Mouse (Mus musculus): ENCODE measurements around the gene Trim34b. TPM values are rescaled to one million over a fixed set of nuclear protein-coding genes. Genes with fewer than 3 reads are reported as not detected.
A peak's percentile ranks its signal among the peaks of the same experiment; 100 is the strongest.
"Not testable (repeated sequence)": the region's sequence is repeated elsewhere in the genome, so short reads cannot be mapped to it uniquely, and the experiment has no call there.

Gene Trim34b
- 0.06 and 0.08 TPM in 2 replicates for polyA plus RNA-seq (2012; rRNA removed)

DNA sequence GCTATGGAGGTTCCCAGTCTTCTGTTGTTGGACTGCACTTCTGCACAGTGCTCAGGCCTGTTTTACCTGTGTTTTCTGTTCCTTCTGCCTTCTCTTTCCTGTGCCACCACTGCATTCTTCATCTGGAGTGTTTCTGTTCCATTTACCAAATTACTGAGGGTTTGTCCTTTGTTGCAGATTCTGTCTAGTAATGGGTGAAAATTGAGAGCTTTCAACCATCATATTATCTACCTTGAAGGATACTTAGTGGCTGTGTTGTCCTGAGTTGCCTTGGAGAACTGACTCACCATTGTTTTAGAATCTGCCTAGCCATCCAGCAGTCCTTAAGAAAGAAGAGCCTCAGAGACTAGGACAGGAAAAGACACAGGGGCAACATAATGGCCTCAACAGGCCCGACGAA, at the start of gene Trim34b:
Trim34b (plus strand) TSS at position 301 of the 400 bp plus-strand sequence.
- not testable (repeated sequence) for H3K4me3 ChIP-seq (ENCODE audit: insufficient read depth, low read length)

DNA sequence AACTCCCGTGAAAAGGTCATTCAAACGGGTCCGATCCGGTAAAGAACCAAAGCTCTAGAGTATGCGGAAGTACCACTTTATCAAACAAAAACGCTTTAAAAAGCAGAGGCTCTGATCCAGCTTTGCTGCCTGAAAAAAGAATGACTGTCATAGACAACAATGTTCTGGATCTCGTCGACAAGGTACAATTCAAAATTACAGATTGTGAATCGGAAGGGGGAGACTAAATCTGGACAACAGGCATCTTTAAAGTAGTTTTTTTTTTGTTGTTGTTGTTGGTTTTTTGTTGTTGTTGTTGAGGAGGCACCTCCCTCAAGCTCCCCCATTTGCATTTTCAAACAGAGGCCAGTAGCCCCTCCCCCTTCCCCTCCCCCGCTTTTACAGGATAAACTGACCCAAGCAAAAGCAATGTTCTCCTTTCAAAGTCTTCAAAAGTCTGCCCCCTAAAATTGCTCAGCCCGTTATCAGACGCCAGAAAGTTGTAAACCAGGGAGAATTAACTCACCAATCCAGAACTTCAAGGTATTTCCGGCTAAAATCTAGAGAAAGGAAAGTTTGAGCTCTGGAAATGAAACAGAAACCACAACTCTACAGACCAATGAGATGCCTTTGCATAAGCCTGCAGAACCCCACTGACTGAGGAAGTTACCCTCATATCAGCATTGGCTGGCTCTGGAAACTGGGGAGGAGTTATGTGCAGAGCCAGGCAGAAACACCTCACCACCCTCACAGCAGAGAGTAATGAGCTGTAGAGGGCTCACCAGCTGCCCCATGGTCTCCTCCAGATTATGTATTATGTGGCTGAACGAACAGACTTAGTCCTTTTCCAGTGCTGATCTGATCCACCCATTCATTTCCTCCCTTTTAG, 41.5 kb upstream of the Trim34b start, which contains the start of gene Trim5:
Trim5 (minus strand) TSS at position 519 of the 868 bp plus-strand sequence.
- H3K27ac ChIP-seq (ENCODE audit: insufficient read depth, low read length); H3K4me1 ChIP-seq (ENCODE audit: control insufficient read depth, insufficient read depth, low read length); H3K4me3 ChIP-seq (ENCODE audit: insufficient read depth, low read length): not testable (repeated sequence)

More for the DNA sequence above, at the start of gene Trim34b:
- not testable (repeated sequence) for H3K4me1 ChIP-seq (ENCODE audit: control insufficient read depth, insufficient read depth, low read length); H3K27ac ChIP-seq (ENCODE audit: insufficient read depth, low read length)

GRCm38 (mm10) chr7:104290641-104291040, 38.6 kb upstream of the Trim34b start:
- no peak for TF ChIP-seq CTCF (IDR thresholded peaks at IDR 0.05; ENCODE audit: extremely low read depth, insufficient read depth, low read length)
- TF ChIP-seq POLR2A (IDR thresholded peaks at IDR 0.05; ENCODE audit: extremely low read depth, insufficient read depth, low read length), result no peak
- Histone ChIP-seq H3K27ac (ENCODE audit: insufficient read depth, low read length) (no peak overlapping the region), H3K4me3 (ENCODE audit: insufficient read depth, low read length) (no peak overlapping the region), H3K4me1 (ENCODE audit: control insufficient read depth, insufficient read depth, low read length) (no peaks in the 10 kb centered on the region)

DNA sequence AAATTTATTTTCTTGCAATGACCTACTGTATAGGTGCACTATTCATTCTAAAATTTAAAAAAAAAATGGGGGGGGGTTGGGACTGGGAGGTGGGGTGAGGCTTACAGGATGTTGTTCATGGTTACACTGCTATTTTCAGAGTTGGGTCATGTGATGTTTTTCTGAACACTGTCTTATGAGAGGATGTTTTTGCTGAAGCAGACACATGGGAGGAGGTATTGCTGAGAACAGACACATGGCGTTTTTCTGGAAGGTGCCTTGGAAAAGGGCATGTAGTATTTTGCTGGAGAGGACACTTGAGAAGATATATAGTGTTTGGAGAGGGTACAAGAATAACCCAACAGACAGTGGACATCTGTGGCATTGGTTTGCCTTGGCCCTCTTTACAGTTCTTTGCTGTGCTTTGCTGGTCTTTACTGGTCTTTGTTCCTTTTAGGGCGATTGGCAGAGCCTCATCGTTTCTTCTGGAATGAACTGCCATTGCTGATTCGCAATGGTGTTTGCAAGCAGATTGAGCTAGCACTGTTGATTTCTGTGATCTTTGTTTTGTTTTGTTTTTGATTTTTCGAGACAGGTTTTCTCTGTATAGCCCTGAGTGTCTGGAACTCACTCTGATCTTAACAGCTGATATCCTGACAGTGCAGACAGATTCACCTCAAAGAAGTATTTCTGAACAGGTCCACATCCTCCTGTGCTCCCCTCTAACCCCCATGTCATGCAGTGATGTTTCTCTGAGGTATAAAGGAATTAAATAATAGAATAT, 37.5 kb upstream of the Trim34b start:
- Histone ChIP-seq H3K4me3 (ENCODE audit: insufficient read depth, low read length) (no peak overlapping the region), H3K27ac (ENCODE audit: insufficient read depth, low read length) (no peak overlapping the region), H3K4me1 (ENCODE audit: control insufficient read depth, insufficient read depth, low read length) (no peaks in the 10 kb centered on the region)
- TF ChIP-seq POLR2A (IDR thresholded peaks at IDR 0.05; ENCODE audit: extremely low read depth, insufficient read depth, low read length) (no peak), CTCF (IDR thresholded peaks at IDR 0.05; ENCODE audit: extremely low read depth, insufficient read depth, low read length) (no peak)

DNA sequence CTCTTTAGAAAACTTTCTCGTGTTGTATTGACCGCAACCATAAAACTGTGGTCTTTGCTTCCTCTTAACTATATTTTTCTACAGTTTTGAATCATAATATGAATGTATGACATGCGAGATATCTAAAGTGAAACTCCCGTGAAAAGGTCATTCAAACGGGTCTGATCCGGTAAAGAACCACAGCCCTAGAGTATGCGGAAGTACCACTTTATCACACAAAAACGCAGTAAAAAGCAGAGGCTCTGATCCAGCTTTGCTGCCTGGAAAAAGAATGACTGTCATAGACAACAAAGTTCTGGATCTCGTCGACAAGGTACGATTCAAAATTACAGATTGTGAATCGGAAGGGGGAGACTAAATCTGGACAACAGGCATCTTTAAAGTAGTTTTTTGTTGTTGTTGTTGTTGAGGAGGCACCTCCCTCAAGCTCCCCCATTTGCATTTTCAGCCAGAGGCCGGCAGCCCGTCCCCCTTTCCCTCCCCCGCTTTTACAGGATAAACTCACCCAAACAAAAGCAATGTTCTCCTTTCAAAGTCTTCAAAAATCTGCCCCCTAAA, 14.4 kb upstream of the Trim34b start:
- Histone ChIP-seq H3K4me1 (ENCODE audit: control insufficient read depth, insufficient read depth, low read length) (no peaks in the 10 kb centered on the region), H3K4me3 (ENCODE audit: insufficient read depth, low read length) (no peak overlapping the region), H3K27ac (ENCODE audit: insufficient read depth, low read length) (0 out of 2 replicates have a peak overlapping the region, but pooled peaks have one; percentile 46)
- TF ChIP-seq CTCF (IDR thresholded peaks at IDR 0.05; ENCODE audit: extremely low read depth, insufficient read depth, low read length) (no peak), POLR2A (IDR thresholded peaks at IDR 0.05; ENCODE audit: extremely low read depth, insufficient read depth, low read length) (no peak)

GRCm38 (mm10) chr7:104315369-104316080, 13.7 kb upstream of the Trim34b start, which contains the start of gene Trim12a:
TSS of gene Trim12a (minus strand) at chr7:104315466.
- H3K4me3 ChIP-seq (ENCODE audit: insufficient read depth, low read length); H3K4me1 ChIP-seq (ENCODE audit: control insufficient read depth, insufficient read depth, low read length): not testable (repeated sequence)
- 0 out of 2 replicates have a peak within 1 kb of the TSS, but pooled peaks have one; percentile 46 for H3K27ac ChIP-seq (ENCODE audit: insufficient read depth, low read length)

GRCm38 (mm10) chr7:104322028-104322427, 7.2 kb upstream of the Trim34b start:
- no peaks in the 10 kb centered on the region for H3K4me1 ChIP-seq (ENCODE audit: control insufficient read depth, insufficient read depth, low read length)
- H3K27ac ChIP-seq (ENCODE audit: insufficient read depth, low read length), result no peak overlapping the region
- no peak overlapping the region for H3K4me3 ChIP-seq (ENCODE audit: insufficient read depth, low read length)
- TF ChIP-seq POLR2A (IDR thresholded peaks at IDR 0.05; ENCODE audit: extremely low read depth, insufficient read depth, low read length), result no peak

DNA sequence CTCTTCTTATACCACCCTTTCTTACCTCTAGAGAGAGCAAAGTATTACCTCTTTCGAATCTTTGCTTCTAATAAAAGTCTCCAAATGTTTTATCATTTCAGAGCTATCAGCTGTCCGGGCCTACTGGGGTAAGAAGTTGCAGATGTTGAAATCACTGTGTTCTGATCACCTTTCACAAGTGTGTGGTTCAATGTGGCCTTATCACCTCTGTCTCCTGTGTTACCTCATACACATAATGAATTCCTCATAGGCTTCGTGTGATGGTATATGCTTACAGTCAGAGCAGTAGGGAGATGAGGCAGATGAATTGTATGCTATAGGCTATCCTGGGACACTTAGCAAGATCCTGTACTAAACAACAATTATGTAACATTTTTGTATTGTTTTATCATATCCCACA, 6.3 kb downstream of the Trim34b start:
- not testable (repeated sequence) for H3K27ac ChIP-seq (ENCODE audit: insufficient read depth, low read length); H3K4me1 ChIP-seq (ENCODE audit: control insufficient read depth, insufficient read depth, low read length); H3K4me3 ChIP-seq (ENCODE audit: insufficient read depth, low read length)

GRCm38 (mm10) chr7:104340744-104341143, 11.5 kb downstream of the Trim34b start:
- not testable (repeated sequence) for H3K4me3 ChIP-seq (ENCODE audit: insufficient read depth, low read length); H3K4me1 ChIP-seq (ENCODE audit: control insufficient read depth, insufficient read depth, low read length); H3K27ac ChIP-seq (ENCODE audit: insufficient read depth, low read length)

DNA sequence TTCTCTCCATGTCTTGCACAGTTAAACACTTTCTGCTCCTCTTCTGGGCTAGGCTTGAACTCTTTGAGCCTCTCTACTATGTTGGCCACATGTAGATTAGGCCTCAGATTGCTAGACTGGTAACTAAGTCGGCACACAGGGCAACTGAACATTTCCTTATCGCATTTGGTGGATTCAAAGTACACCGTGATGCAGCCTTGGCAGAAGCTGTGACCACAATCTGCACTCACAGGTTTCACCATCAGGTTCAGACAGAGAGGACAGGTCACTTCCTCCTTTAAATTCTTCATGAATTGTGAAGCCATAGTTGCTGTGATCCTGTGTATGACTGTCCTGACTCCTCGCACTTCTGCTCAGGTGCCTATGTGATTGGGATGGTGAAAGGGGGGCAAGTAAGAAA, 18.8 kb downstream of the Trim34b start:
- not testable (repeated sequence) for H3K4me1 ChIP-seq (ENCODE audit: control insufficient read depth, insufficient read depth, low read length); H3K4me3 ChIP-seq (ENCODE audit: insufficient read depth, low read length); H3K27ac ChIP-seq (ENCODE audit: insufficient read depth, low read length)

Measured in cortical plate, adult 2 months (tissue).